Mouse (Mus musculus): Measurements from ENCODE around the gene Lztr1.
"Not testable (repeated sequence)": the region's sequence is repeated elsewhere in the genome, so short reads cannot be mapped to it uniquely, and the experiment has no call there.

Lztr1 gene

DNA sequence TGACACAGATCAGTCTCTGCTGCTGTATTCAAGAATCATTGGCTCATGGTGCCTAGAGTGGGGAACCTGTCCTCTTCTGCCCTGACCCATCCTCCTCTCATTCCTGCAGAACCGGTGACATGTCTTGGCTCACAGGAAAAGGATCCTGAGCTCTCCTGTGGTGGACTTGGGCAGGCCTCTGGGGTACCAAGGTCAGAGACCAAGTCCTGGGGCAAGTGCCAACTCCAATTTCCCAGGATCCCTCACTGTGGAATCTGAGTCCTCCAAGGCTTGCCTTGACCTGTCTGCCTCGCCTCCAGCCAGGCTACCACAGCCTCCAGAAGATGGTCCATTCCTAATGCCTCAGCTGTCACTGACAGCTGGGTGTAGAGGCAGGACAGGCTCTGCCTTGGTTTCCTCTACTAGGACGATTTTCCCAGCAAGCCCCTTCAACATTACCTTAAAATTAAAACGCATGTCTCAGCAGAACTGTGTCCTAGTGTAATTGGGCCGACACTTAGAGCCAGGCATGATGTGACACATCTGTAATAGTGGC, 1.4 kb upstream of the Lztr1 start:
- no peak for DNase-seq (ENCODE audit: low spot score in 2 of 2)

DNA sequence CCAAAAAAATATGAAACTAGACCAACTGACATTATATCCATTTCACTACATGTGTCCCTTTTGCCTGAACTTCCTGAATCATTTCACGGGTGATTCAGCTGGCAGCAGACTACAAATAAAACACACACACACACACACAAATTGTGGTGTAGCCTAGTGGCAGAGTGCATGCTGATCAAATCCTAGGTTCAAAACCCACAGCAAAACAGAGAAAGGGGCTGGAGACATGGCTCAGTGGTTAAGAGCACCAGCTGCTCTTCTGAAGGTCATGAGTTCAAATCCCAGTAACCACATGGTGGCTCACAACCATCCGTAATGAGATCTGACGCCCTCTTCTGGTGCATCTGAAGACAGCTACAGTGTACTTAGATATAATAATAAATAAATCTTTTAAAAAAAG, 457 bp upstream of the Lztr1 start:
- not testable (repeated sequence) for DNase-seq (ENCODE audit: low spot score in 2 of 2)

DNA sequence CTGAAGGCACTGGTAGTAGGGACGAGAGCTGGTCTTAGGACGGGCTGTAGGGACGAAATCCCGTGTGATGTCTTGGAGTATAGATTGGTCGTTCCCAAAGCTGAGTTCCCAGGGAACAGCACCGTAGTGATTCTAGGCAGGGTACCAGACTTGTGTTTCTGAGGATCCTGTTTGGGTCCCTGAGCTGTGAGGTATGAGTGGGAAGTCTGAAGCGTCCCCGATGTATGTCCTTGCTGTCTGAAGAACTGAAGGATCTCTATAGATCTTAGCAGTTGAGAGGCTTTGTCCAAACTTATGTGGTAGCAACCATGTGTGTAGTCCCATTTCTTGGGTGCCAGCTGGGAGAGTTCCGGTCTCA, 731 bp downstream of the Lztr1 start:
- DNase-seq (ENCODE audit: low spot score in 2 of 2) = no peak

DNA sequence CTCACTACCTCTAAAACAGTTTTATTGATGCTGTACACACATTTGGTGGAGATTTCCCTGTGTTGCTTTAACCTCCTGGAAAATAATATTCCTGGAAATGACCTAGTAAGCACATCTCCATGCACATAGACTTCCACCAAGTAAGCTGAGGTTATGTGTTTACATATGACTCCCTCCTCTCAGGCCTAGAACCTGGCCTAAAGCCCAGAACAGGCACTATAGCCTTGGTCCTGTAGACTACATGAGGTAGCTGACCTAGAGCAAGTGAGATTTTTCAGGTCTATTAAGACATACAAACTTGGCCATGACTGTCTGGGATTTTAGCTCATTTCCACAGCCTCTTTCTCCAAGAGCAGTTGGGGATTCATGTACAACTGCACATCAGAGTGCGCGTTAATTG, 1.7 kb downstream of the Lztr1 start:
- no peak for DNase-seq (ENCODE audit: low spot score in 2 of 2)

DNA sequence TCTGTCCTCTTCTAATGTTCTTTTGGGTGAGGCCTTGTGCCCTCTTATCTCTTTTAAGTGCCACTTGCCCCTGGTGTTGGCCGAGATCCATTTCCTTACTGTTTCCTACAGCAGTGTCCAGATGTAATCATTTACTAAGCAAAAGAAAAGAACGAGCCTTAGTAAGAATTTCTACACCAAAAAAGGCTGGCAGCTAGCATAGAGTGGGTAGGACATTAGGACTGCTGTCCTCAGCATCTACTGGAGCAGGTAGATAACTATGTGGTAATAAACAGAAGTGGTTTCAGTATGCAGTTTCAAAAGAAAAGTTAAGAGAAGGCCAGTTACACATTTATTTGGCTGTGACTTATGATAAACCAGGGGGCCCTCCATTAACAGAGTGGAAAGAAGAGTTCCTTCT, 2.2 kb downstream of the Lztr1 start:
- no peak for DNase-seq (ENCODE audit: low spot score in 2 of 2)

DNA sequence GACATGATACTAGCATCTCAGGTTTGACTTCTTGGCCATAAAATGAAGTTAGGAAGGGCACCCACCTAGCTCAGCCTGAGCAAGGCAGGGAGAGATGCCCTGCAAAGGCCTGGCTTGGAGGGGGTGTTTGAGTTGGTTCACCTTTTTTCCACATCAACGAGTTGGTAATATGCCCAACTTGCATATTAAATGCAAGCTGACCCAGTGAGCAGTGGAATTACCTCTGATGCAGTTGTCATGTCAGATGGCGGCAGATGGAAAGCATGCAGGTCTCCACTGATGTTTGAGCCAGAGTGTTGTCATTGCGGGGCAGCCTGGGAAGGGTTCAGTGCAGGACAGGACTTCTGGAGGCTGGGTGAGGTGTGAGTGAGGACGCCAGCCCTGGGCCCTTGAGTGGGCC, 2.9 kb downstream of the Lztr1 start:
- DNase-seq (ENCODE audit: low spot score in 2 of 2) = no peak

DNA sequence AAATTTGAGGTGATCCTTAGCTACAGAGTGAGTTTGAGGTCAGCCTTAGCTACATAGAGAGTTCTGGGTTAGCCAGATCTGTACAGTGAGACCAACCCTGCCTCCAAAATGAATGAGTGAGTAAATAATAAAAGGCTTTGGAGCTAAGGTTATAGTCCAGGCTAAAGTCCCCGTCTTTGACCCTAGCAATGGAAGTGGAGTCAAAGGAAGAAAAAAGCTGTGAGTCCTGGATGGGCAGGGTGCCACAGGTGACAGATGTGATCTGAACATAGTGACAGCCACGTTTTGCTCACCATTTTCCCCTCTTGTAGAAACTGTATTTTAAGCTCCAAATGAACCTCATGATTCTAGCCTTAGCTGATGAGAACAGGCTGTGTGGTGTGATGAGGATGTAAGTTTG, 10.4 kb downstream of the Lztr1 start:
- DNase-seq (ENCODE audit: low spot score in 2 of 2) = no peak

DNA sequence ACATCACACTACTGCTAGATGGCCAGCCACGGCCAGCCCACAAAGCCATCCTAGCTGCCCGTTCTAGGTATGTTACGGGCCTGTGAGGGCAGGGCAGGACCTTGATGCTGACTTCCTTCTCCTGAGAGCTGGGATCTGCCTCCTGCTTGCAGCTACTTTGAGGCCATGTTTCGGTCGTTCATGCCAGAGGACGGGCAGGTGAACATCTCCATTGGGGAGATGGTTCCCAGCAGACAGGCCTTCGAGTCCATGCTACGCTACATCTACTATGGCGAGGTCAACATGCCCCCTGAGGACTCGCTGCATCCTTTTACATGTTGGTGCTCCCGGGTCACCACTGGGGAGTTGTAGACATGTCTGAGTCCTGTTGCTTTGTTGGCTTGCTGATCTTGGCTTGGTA, 15.7 kb downstream of the Lztr1 start:
- no peak for DNase-seq (ENCODE audit: low spot score in 2 of 2)

DNA sequence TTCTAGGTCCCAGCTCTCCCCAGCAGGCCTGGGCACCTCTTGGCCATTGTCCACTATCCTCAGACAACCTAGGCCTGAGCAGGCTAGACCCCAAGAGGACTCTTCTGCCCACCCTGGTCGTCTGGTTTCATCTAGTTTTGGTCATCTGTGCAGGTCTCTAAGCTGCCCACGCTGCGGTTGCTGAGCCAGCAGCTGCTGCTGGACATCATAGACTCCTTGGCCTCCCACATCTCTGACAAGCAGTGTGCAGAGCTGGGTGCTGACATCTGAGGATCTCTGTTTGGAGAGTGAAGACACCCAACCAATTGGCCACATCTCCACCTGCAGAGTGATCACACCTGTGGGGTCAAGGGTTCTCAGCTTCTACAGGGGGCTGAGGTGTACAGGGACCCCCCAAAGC, 17.0 kb downstream of the Lztr1 start:
- no peak for DNase-seq (ENCODE audit: low spot score in 2 of 2)

DNA sequence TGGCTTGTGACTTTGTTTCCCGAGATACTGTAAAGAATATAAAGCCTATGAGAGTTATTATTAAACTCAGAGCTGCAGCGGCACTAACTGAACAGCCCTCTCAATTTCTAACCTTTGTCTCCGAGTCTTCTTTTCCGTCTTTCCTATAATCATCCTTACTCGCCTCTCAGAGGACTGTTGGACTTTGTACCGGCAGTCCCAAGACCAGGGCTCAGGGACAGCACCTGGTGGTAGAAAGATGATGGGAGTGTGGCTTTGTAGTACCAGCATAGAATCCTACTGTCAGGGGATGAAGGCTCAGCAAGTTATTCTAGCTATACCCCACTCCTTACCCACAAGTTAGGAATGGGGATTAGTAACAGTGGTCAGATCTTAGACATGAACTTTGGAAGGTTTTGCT, 17.7 kb downstream of the Lztr1 start:
- DNase-seq (ENCODE audit: low spot score in 2 of 2) = no peak

DNA sequence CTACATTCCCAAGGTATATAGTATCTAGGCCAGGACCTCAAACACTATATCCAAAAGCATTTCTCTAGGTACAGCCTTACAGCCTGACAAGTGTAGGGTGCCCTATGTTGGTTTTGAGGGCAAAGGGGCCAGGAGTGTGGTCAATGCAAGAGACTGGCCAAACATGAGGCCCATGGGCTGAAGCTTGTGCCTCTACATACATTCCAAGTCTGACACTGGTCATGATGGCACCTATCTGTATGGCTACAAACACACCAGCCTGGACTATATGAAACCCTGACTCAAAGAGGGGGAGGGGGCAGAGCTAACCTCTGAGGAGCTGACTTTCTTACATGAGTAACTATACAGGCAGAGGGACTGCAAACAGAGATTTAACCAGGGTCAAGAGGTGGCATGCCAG, 19.1 kb downstream of the Lztr1 start:
- no peak for DNase-seq (ENCODE audit: low spot score in 2 of 2)

DNA sequence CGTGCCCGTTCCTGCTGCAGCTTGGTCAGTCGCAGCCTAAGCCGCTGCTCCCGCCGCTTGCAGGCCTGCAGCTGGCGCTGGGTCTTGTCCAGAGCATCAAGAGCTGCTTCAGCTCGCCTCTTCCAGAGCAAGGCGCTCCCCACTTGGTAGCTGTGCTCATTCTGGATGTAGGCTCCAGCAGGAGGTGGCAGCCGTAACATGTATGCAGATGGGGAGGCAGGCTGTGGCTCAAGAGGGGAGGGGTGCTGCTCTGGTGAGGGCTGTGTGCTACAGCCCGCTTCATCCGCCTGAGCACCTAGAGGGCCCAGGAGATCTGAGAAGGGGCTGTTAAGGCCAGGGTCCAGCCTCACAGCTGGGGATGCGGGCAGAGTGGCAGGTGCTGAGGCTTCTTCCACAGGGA, 19.8 kb downstream of the Lztr1 start:
- no peak for DNase-seq (ENCODE audit: low spot score in 2 of 2)

DNA sequence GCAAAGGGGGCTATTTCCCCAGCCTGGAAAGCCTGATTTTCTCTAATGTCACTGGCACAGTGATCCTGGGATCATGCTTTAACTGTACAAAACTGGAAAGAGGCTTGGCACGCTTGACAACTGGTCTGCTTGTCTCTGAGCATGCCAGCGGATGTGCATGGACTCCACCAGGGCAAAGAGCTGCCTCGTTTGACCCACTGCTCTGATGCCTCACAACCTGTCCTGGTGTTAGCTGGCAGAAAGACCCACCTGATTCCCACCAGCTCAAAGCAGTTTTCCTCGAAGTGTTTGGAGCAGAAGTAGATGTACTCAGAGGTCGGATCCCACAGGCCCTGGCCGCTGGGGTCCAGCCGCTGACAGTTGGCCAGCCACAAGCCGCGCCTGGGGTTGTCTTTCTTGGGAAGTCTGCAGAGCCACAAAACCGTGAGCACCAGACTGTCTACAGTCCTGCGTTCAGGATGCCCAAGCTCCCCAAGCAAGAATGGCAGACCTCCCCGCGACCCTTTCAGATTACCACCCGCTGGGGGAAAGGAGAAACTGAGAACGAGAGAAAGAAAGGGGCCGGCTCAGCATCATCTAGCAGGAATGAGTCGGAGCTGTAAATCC, 21.6 kb downstream of the Lztr1 start:
- DNase-seq (ENCODE audit: low spot score in 2 of 2) = no peak

DNA sequence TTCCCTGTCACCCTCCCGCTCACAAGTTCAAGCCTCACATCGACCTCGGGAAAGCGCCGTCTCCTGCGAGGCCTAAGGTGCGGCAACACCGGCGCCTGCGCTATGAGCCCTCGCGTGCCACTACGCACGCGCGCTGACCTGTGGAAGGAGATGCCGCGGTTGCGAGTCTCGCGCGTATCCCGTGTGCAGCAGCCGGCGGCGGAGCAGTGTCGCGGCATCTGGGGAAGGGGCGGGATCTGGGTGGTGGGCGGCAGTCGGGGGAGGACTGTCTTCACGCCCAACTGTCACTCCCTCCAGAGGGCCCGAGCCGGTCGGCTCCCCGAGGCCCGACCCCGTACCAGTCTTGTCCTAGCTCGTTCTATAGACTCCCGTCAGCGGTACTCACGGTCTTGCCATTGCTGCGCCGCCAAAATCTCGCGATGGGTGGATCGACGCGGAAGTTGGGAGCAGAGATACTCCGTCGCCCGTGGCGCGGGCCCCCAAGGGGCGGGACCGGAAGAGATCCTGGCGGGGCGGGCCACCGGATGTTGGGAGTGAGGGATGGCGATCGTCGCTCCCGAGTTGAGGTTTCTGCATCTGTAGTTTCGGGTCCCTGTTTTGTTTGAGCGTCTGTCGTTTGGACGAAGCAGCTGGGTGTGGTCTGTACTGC, 22.3 kb downstream of the Lztr1 start, which contains the start of gene Thap7:
Gene Thap7, minus strand, starts transcription at position 497 of the 649 bp plus-strand sequence.
- DNase-seq (ENCODE audit: low spot score in 2 of 2) = peak; percentile 95 to 97

DNA sequence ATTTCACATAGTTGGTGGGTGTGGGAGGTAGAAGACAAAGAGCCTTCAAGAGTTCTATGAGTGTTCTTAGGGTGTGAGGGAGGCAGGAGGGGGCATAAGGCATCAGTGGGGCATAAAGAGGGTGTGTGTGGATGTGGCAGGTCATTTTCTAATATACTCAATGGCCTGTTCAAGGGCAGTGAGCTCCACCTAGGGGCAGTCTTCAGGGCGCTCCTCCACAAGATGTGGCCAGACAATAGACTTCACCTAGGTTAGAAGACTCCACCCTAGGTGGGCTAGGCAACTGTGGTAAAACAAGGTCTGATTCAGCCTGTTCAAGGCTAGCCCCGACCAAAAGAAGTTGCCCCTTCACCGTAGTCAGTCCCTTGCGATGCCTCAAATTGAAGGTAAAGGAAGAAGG, 23.8 kb downstream of the Lztr1 start:
- DNase-seq (ENCODE audit: low spot score in 2 of 2) = peak; percentile 34 to 42

DNA sequence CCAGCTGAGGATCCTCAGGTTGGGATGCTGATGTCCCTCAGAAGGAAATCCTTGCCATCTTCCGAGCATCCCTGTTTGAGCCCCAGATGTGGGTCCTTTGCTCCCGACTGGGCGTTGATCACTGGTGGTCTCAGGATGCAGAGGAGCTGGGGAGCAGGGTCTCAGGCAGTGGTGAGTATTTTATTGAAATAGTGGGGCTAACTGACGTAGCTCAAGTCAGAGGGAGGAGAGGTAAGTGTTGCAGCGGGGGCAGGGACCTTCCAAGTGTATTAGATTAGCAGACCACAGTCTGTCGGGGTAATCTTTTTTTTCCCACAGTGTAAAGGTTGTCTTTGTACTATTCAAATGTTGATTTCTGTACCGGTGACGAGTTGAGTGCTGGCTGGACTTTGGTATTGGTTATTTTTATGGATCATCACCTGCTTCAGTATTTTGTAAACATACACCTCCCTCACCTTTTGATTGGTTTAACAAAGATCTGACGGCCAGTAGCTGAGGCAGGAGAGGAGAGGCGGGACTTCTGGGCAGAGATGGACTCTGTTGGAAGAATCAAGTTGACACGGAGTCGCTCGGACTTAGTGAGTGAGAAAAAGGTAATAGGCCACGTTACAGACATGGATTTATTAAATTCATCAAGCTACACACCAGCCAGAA, 24.3 kb downstream of the Lztr1 start:
- no peak for DNase-seq (ENCODE audit: low spot score in 2 of 2)

DNA sequence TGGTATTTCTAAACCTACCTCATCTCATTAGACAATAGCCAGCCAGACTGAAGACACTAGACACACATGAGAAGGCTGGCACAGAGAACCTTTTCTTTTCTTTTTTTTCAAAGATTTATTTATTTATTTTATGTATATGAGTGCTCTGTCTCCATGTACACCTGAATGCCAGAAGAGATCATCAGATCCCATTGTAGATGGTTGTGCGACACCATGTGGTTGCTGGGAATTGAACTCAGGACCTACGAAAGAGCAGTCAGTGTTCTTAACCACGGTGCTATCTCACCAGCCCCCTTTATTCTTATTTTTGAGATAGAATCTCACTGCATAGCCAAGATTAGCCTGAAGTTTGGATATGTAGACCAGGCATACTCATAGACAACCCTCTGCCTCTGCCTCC, 28.1 kb downstream of the Lztr1 start:
- no peak for DNase-seq (ENCODE audit: low spot score in 2 of 2)

DNA sequence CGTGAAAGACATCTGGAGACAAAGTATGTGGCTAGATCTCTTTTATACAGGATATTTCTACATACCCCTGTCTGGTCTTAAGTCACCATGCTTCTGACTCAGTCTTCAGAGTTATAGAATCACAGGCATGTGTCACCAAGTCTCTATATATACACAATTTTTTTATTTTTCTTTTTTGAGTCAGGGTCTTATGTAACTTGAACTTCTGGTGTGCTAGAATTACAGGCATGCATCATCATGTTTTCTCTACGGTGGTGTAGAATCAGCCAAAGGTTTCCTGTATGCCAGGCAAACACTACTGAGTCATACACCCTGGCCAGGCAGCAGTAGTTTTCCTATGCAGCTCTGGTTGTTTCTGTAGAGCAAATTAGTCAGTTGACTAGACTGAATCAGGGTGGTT, 34.1 kb downstream of the Lztr1 start:
- DNase-seq (ENCODE audit: low spot score in 2 of 2) = no peak

DNA sequence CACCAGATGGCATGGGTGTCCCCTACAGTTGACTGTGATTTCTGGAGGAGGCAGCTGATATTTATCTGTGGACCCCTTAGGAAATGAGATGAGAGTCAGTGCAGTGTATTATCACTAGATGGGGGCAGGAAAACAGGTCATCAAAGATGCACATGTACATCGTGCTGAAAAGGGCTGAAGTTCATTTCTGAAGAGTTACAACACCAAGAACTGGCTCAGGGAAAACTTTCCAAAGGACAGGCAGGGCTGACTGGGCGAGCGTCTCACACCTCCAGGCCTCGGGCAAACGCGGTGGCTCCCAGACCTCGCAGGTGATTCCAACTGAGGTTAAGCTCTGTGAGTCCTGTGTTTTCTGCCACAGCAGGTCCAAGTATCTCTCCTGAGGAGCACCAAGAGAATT, 44.3 kb downstream of the Lztr1 start:
- no peak for DNase-seq (ENCODE audit: low spot score in 2 of 2)

DNA sequence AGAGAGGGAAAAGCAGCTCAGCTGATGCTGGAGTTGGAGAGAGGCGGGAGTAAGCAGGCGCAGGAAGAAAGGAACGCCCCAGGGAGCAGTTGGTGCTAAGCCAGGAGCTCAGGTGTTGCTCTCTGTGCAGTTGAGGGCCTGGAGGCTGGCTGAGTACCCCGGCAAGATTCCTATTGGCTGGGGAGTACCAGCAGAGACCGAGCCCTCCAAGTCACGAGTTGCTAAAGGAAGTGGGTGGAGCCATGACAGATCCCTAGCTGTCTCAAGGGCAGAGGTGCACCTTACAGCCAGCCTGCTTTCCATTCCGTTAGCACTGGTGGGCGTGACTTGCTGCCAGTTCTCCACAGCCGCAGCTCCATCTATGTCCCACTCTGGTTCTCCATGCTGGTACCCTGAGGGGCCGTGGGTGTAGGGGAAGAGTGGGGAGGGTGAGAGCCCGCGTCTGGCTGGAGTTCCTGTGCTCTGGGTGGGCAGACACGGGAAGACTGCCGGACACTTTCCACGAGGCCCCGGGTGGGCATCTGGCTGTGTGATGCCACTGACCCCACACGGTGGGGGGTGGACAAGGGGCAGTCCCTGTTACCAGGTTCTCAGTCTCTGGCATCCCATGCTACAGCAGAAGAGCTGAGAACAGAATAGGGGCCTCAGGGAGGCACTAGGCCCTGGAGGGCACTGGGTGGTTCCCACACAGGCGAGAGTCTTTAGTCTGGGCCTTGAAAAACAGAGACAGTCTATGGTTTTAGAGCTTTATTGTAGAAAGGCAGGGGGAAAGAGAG, 45.6 kb downstream of the Lztr1 start:
- peak; percentile 65 to 73 for DNase-seq (ENCODE audit: low spot score in 2 of 2)

DNA sequence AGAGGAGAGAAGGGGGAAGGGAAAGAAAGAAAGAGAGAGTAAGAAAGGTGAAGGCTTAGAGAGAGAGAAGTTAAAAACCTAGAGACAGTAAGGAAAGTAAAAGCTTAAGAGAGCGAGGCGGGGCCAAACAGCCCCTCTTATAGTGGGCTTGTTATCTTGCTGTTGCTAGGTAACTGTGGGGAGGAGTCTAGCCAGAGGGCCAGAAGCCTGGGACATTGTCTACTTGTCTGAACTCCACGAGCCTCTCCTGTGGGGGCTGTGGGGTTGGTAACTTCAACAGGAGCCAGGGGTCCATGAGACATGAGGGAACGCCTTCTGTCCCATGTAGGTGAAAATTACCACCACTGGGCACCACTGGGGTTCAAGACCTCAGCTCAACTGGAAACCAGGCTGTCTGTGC, 46.2 kb downstream of the Lztr1 start:
- DNase-seq (ENCODE audit: low spot score in 2 of 2) = not testable (repeated sequence)

DNA sequence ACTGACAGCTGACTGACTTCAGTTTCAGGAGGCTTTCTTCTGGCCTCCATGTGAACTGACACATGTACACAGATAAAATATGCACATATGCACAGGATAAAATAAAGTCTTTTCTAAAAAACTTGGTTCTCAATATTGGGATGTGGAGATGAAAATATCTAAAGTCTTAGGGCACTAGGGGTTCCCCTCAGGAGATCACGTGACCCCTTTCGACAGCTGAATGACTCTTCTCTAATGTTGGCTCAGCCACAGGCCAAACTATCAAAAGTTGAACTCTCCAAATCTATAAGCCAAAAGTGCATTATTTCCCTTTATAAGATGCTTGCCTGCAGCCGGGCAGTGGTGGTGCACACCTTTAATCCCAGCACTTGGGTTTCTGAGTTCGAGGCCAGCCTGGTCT, 47.7 kb downstream of the Lztr1 start:
- DNase-seq (ENCODE audit: low spot score in 2 of 2) = no peak

All from spleen, postnatal 36 days (tissue).